Mouse (Mus musculus): ENCODE results near the gene B3galnt2. TPM values are rescaled to one million over a fixed set of nuclear protein-coding genes. Genes with fewer than 3 reads are reported as not detected.

Gene B3galnt2
- polyA plus RNA-seq (2016; fragmentation: Nextera tagmentation; extraction: Ambion mirVana): 52.0 and 54.8 TPM in 2 replicates

DNA sequence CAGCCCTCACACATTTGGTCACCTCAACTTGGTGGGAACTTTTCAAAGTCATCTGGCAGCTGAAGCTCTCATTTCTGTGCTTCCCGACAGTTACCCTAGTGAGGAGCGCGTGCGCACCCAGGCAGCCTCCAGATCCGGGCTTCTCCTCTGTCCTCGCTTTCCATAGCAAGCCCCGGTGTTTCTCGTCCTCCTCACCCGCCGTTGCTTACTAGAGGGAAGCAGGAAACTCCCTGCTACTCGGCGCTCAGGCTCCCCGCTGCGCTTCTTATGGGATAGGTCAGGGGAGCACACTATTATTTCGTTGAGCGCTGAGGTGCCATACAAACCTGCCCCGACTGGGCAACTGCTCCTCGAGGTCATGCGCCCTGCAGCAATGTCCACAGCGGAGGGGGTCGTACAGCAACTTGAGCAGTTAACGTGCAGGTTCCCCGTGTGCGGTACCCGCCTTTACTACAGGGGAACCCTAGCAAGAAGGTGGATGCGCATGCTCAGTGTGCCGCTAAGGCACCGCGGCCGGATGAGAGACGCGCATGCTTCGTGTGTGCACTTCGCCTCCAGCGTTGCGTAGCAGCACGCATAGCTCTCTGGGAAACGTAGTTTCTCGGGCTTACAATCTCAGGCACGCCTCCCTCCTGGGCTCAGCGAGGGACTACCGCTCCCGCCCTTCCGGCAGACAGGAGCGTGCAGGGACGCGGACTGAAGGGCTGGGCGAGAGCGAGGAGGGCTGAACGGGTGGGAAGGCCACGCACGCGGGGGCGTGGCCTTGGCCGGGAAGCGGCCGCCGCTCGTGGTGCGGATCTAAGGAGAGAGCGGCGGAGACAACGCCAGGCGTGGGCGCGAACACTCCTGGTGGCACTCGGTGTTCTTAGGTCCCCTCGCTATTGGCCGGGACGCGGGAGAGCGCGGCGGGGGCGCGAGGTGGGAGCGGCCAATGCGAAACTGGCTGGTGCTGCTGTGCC is at the start of gene B3galnt2:
Gene B3galnt2 (plus strand): TSS at position 596 of the 959 bp plus-strand sequence.
- Histone ChIP-seq H3K27me3 (replicated peaks; ENCODE audit: low read depth, poor library complexity, severe bottlenecking) (no peaks in the 10 kb centered on the region), H3K36me3 (replicated peaks) (peaks cover 18% of the 10 kb centered on the region), H3K9me3 (no peaks in the 10 kb centered on the region), H3K4me1 (peaks cover 18% of the 10 kb centered on the region), H3K4me3 (peak within 1 kb of the TSS; percentile 89), H3K27ac (replicated peaks) (peak within 1 kb of the TSS; percentile 91)
- under 1% methylated on average over 78 of the region's 78 CpGs for WGBS
- peak; percentile 96 for DNase-seq (ENCODE audit: low spot score)

DNA sequence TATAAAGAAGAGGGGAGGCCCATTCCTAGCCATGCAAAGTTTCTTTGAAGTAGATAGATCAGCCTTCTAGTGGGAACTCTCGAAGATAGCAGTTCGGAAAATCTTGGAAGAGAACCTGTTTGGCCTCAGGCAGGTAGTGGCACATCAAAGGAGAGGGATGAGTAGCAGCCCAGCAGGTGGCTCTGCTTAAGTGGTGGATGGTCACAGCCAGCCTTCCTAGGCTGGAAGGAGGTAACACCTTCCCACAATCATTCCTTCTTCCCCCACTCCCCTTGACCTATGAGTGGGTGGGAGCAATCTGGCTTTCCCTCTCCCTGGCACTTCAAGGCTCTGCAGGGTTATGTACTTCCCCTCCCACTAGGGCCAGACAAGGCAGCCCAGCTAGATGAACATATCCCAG is 42.9 kb upstream of the B3galnt2 start:
- no peak overlapping the region for H3K27ac ChIP-seq (replicated peaks)
- no peak for DNase-seq (ENCODE audit: low spot score)
- H3K4me1 ChIP-seq: no peaks in the 10 kb centered on the region
- H3K27me3 ChIP-seq (replicated peaks; ENCODE audit: low read depth, poor library complexity, severe bottlenecking): no peaks in the 10 kb centered on the region
- no peak overlapping the region for H3K4me3 ChIP-seq
- H3K36me3 ChIP-seq (replicated peaks): no peaks in the 10 kb centered on the region
- WGBS: 50% methylated on average over 2 of the region's 2 CpGs
- H3K9me3 ChIP-seq: no peaks in the 10 kb centered on the region

DNA sequence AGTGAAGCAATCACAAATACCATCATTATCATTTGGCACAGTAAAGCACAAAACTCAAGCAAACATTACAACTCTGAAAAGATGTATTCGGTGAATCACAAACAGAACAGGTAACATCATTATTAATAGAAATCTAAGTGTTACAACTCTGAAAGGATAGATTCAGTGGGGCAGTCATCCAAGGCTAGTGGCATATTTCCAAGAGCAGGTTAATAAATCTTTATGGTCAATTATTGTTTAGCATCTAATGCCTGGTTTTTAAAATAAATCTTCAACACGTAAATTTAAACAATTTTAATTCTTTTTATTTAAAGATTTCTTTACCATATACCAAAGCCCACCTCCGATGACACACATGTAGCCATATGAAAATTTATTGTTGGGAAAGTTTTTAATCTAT is 34.9 kb upstream of the B3galnt2 start:
- H3K4me1 ChIP-seq: no peaks in the 10 kb centered on the region
- no peak overlapping the region for H3K27ac ChIP-seq (replicated peaks)
- no peaks in the 10 kb centered on the region for H3K9me3 ChIP-seq
- WGBS: 92% methylated on average over 3 of the region's 3 CpGs
- no peaks in the 10 kb centered on the region for H3K36me3 ChIP-seq (replicated peaks)
- DNase-seq (ENCODE audit: low spot score): no peak
- H3K27me3 ChIP-seq (replicated peaks; ENCODE audit: low read depth, poor library complexity, severe bottlenecking): no peaks in the 10 kb centered on the region
- no peak overlapping the region for H3K4me3 ChIP-seq

DNA sequence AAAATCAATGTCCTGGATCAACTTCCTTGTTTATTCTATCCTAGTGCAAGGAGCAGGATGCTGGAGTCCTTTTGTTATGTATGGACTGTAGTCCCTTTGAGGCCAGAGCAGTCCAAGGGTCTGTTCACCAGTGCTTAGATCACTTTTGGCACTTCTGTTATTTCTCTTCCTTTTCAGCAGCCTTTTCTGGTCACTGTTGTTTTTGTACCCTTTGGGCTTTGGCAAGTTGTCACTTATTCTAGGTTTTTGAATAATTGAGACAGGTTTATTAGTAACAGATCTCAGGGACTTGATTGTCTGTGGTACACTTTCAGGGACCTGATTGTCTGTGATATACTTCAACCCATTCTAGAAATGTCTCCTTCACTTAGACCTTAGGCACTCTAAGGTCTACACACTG is 31.7 kb upstream of the B3galnt2 start:
- Histone ChIP-seq H3K36me3 (replicated peaks) (no peaks in the 10 kb centered on the region), H3K4me3 (no peak overlapping the region), H3K4me1 (no peaks in the 10 kb centered on the region), H3K27ac (replicated peaks) (no peak overlapping the region), H3K27me3 (replicated peaks; ENCODE audit: low read depth, poor library complexity, severe bottlenecking) (no peaks in the 10 kb centered on the region), H3K9me3 (no peaks in the 10 kb centered on the region)
- DNase-seq (ENCODE audit: low spot score): no peak

DNA sequence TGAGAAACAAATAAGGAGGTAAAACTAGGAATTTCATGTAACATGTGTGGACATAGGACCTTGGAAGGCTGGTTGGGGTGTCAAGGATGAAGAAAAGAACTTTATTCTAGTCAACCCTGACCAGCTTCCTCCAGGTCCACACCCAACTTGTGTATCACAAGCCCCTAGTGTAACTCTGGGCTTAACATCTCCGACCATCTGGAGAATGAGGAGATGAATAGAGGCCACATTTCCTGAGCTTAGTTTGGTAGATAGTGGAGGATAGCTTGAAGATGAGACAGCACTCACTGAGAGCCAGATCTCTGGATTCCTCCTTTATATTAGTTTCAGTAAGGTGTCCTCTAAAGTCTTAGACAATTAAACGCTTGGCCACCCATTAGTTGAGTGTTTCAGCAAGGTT is 24.3 kb upstream of the B3galnt2 start:
- Histone ChIP-seq H3K4me1 (no peaks in the 10 kb centered on the region), H3K27ac (replicated peaks) (no peak overlapping the region), H3K9me3 (no peaks in the 10 kb centered on the region), H3K36me3 (replicated peaks) (no peaks in the 10 kb centered on the region), H3K4me3 (no peak overlapping the region), H3K27me3 (replicated peaks; ENCODE audit: low read depth, poor library complexity, severe bottlenecking) (no peaks in the 10 kb centered on the region)
- 80% methylated on average over 2 of the region's 2 CpGs for WGBS
- DNase-seq (ENCODE audit: low spot score): no peak

DNA sequence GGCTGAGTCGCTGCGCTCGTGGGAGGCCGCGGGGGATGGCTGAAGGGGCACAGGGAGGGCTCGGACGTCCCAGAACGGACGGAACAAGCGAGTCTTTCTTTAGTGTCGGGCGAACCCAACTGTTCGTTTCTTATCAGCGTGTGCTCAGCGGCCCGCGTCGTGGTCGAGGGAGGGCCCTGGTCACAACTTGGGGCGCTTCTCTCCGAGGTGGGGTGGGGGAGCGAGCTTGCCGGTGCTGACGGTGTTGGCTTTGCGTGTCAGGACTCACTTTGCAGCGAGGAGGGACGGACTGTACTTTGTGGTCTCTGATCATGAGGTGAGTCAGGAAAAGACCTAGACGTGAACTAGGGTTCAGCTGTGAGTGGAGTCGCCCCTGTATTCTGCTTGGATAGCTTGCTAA is 662 bp downstream of the B3galnt2 start:
- WGBS: under 1% methylated on average over 29 of the region's 29 CpGs
- peaks cover 25% of the 10 kb centered on the region for H3K36me3 ChIP-seq (replicated peaks)
- H3K4me3 ChIP-seq: peak overlapping the region; percentile 89
- peaks cover 18% of the 10 kb centered on the region for H3K4me1 ChIP-seq
- no peak for DNase-seq (ENCODE audit: low spot score)
- peak overlapping the region; percentile 91 for H3K27ac ChIP-seq (replicated peaks)
- no peaks in the 10 kb centered on the region for H3K9me3 ChIP-seq
- no peaks in the 10 kb centered on the region for H3K27me3 ChIP-seq (replicated peaks; ENCODE audit: low read depth, poor library complexity, severe bottlenecking)

DNA sequence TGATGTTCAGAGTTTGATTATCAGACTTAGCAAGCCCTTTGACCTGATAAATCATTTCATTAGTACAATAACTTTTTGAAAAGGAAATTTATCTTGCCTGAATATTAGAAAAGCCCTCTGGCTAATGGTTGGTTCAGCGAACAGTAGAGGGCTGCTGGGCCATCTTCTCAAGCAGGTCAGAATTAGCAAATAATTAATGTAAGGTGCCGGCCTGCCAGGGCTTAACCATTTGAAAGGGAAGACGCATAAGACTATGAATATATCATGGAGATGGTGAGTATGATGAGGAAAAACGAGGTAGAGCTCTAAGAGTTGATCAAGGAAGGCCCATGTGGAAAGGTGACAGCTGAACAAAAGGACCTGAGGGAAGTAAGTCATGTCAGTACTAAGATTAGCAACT is 2.4 kb downstream of the B3galnt2 start:
- H3K27me3 ChIP-seq (replicated peaks; ENCODE audit: low read depth, poor library complexity, severe bottlenecking): no peaks in the 10 kb centered on the region
- no peak for DNase-seq (ENCODE audit: low spot score)
- H3K4me3 ChIP-seq: no peak overlapping the region
- H3K4me1 ChIP-seq: peaks cover 18% of the 10 kb centered on the region
- H3K27ac ChIP-seq (replicated peaks): no peak overlapping the region
- no peaks in the 10 kb centered on the region for H3K9me3 ChIP-seq
- 89% methylated on average over 4 of the region's 4 CpGs for WGBS
- H3K36me3 ChIP-seq (replicated peaks): peaks cover 36% of the 10 kb centered on the region

DNA sequence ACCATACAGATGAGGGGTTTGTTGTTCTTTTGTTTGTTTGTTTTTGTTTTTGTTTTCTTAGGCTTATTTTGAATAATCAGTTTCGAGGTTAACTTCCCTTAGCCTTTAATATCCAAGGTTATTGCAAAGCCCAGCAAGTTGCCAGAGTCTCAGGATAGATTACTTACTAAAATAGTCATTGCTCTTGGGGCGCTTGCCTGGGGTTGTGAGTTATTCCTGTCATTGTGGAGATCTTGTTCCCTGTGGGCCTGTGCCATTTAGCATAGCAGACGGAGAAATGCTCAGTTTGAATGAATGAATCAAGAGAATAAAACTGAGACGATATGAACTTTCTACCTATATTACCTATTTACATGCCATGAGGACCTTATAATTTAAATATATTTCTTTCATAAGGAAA is 5.9 kb downstream of the B3galnt2 start:
- WGBS: 91% methylated on average over 4 of the region's 4 CpGs
- H3K4me1 ChIP-seq: peaks cover 12% of the 10 kb centered on the region
- H3K27ac ChIP-seq (replicated peaks): no peak overlapping the region
- DNase-seq (ENCODE audit: low spot score): no peak
- no peaks in the 10 kb centered on the region for H3K9me3 ChIP-seq
- no peaks in the 10 kb centered on the region for H3K27me3 ChIP-seq (replicated peaks; ENCODE audit: low read depth, poor library complexity, severe bottlenecking)
- peaks cover 48% of the 10 kb centered on the region for H3K36me3 ChIP-seq (replicated peaks)
- no peak overlapping the region for H3K4me3 ChIP-seq

DNA sequence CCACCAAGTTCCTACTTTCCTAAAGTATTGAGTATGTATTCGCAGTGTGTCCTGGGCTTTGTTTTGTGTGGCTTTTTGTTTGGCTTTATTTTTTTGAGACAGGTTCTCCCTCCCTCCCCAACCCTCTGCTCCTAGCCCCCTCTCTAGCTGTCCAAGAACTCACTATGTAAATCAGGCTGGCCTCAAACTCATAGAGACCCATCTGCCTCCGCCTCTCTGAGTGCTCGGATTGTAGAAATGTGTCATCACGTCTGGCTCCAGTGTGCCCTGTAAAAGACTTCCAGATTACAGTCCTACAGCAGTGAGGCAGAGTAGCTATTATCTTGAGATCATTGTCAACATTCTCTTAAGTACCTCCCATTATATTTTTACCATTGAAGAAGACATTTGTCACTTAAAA is 6.8 kb downstream of the B3galnt2 start:
- Histone ChIP-seq H3K36me3 (replicated peaks) (peaks cover 53% of the 10 kb centered on the region), H3K27ac (replicated peaks) (no peak overlapping the region), H3K27me3 (replicated peaks; ENCODE audit: low read depth, poor library complexity, severe bottlenecking) (no peaks in the 10 kb centered on the region), H3K4me1 (peaks cover 11% of the 10 kb centered on the region; the same call in 1 of the 2 replicates), H3K4me3 (no peak overlapping the region), H3K9me3 (no peaks in the 10 kb centered on the region)
- DNase-seq (ENCODE audit: low spot score): no peak
- WGBS: 89% methylated on average over 4 of the region's 4 CpGs

DNA sequence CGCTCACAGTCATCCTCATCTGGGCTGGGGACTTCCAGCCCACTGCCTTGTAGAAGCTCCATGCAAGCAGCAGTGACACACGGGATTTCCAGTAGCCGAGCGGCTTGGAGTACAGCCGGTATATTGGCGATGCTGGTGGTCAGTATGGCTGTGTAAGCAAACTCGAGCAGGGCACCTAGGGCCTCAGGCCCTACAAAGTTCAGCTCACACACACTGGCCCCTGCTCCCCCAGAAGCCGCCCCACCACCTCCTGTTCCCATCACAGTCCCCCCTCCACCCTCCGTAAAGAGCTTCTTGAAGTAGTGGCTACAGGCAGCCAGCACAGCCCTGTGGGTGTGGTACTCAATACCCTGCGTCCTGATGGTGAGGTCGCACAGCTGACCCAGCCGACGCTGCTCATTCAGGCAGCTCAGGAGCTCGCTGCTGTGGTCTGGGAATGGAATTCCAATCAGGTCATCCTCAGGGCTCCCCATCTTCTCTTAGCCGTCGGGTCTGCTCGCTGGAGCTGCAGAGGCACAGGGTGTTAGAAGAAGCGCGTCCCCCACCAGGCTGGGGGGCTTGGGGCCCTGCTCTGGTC is 11.2 kb downstream of the B3galnt2 start:
- H3K27me3 ChIP-seq (replicated peaks; ENCODE audit: low read depth, poor library complexity, severe bottlenecking): no peaks in the 10 kb centered on the region

DNA sequence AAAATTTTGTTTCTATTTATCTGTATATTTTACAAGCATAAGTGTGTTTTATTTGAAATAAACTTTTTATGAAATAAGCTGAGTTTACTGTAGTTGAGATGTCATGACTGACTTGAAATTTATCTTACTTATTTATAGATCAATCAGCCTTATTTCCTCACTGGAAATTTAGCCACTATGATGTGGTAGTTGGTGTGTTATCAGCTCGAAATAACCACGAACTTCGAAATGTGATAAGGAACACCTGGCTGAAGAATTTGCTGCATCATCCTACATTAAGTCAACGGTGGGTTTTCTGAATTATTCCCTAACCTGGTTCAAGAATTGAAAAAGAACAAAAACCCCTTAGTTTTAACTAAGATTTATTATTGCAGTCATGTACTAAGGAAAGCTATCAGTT is 11.9 kb downstream of the B3galnt2 start:
- DNase-seq (ENCODE audit: low spot score): no peak
- Histone ChIP-seq H3K9me3 (no peaks in the 10 kb centered on the region), H3K4me1 (peaks cover 6% of the 10 kb centered on the region; the same call in 1 of the 2 replicates), H3K36me3 (replicated peaks) (peaks cover 48% of the 10 kb centered on the region), H3K27ac (replicated peaks) (no peak overlapping the region), H3K27me3 (replicated peaks; ENCODE audit: low read depth, poor library complexity, severe bottlenecking) (no peaks in the 10 kb centered on the region), H3K4me3 (no peak overlapping the region)
- 89% methylated on average over 4 of the region's 4 CpGs for WGBS

More for the DNA sequence above, 11.2 kb downstream of the B3galnt2 start:
- no peak for DNase-seq (ENCODE audit: low spot score)
- Histone ChIP-seq H3K36me3 (replicated peaks) (peaks cover 47% of the 10 kb centered on the region), H3K27ac (replicated peaks) (no peak overlapping the region), H3K4me3 (no peak overlapping the region), H3K9me3 (no peaks in the 10 kb centered on the region), H3K4me1 (peaks cover 6% of the 10 kb centered on the region; the same call in 1 of the 2 replicates)
- WGBS: 75% methylated on average over 19 of the region's 19 CpGs

DNA sequence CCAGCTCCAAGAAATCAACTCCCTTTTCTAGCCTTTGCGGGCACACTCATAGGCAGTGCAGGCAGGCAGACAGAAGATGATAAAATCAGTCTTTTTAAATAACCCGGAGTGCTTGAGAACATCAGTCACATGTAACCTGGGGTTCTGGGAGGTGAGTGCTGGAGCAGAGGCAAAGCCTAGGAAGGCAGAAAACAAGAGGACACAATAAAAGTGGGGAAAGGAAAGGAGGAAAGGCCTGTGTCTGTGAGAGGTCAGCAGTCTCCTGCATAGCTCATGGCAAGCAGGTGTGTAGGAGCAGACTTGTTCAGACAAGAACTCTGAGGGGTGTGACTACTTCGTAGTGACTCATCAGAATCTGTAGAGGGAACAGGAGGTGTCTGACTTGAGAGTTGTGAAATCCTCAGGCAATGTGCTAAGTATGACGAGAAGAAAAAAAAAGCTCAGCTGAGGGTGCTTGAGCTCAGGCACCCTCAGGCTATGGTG is 14.4 kb downstream of the B3galnt2 start:
- Histone ChIP-seq H3K4me3 (no peak overlapping the region), H3K36me3 (replicated peaks) (peaks cover 59% of the 10 kb centered on the region), H3K27ac (replicated peaks) (no peak overlapping the region), H3K27me3 (replicated peaks; ENCODE audit: low read depth, poor library complexity, severe bottlenecking) (no peaks in the 10 kb centered on the region), H3K4me1 (peaks cover 6% of the 10 kb centered on the region; the same call in 1 of the 2 replicates), H3K9me3 (no peaks in the 10 kb centered on the region)
- WGBS: 90% methylated on average over 4 of the region's 4 CpGs
- DNase-seq (ENCODE audit: low spot score): no peak

DNA sequence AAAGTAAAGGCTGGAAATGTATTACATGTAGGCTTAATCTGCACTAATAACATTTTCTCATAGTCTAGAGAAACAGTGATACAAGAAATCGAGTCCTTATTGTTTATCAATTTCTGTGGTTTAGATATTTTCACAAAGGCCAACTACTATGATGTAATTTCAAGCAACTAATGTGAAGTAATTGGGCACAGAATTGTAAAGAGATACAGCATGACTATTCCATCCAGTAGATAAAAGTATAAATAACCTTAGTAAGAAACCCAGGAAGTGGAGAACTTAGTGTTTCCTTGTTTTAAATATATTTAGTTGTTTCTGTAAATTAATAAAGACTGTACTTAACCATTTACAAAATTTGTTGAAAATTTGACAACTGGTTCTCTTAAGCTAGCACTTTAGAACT is 15.5 kb downstream of the B3galnt2 start:
- peaks cover 52% of the 10 kb centered on the region for H3K36me3 ChIP-seq (replicated peaks)
- no peaks in the 10 kb centered on the region for H3K27me3 ChIP-seq (replicated peaks; ENCODE audit: low read depth, poor library complexity, severe bottlenecking)
- DNase-seq (ENCODE audit: low spot score): no peak
- no peak overlapping the region for H3K27ac ChIP-seq (replicated peaks)
- H3K9me3 ChIP-seq: no peaks in the 10 kb centered on the region
- H3K4me1 ChIP-seq: peaks cover 6% of the 10 kb centered on the region; the same call in 1 of the 2 replicates
- no peak overlapping the region for H3K4me3 ChIP-seq
- WGBS: 86% methylated on average over 1 of the region's 1 CpGs

Measured in embryonic facial prominence, embryonic 10.5 days (tissue).